Mouse (Mus musculus): Measurements from ENCODE around the gene Msi2. TPM values are rescaled to one million over a fixed set of nuclear protein-coding genes. Genes with fewer than 3 reads are reported as not detected.

Gene Msi2
- polyA plus RNA-seq, 1 experiment, result 14.2 TPM

DNA sequence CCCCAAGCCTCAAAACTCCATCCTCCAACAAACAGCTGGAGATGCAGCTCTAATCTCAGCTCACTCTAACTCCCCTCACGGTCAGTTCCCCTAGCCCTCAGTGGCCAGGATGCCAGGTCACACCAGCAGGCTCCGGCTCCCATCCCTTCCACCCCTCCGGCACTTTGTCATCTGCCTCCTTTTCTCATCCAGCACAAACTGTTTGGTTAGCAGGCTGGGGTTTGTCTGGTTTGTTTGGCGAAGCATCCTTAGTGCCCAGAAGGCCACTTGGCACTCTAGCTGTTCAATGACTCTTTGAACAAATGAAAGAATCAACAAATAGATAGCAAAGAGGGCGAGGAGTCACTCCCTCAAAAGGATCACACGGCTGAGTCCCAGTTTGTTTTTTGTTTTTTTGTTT lies 194.8 kb downstream of the Msi2 start:
- no peak overlapping the region for H3K27ac ChIP-seq (ENCODE audit: insufficient read depth, low read length)
- DNase-seq (ENCODE audit: low read depth in 1 of 2, low spot score in 2 of 2), result no peak
- no peak for TF ChIP-seq POLR2A (IDR thresholded peaks at IDR 0.05; ENCODE audit: low read depth, low read length)
- no peak for TF ChIP-seq CTCF (IDR thresholded peaks at IDR 0.05; ENCODE audit: extremely low read depth, insufficient read depth, insufficient read length, insufficient replicate concordance)
- no peak overlapping the region for H3K4me3 ChIP-seq (ENCODE audit: extremely low read depth, insufficient read depth, insufficient read length)
- 84% methylated on average over 6 of the region's 6 CpGs for WGBS
- H3K36me3 ChIP-seq (ENCODE audit: control insufficient read depth, insufficient read depth, low read length), result no peaks in the 10 kb centered on the region
- no peaks in the 10 kb centered on the region for H3K27me3 ChIP-seq (ENCODE audit: control insufficient read depth, insufficient read depth, low read length)
- peaks cover 31% of the 10 kb centered on the region for H3K4me1 ChIP-seq (ENCODE audit: control insufficient read depth, insufficient read depth, insufficient read length)

DNA sequence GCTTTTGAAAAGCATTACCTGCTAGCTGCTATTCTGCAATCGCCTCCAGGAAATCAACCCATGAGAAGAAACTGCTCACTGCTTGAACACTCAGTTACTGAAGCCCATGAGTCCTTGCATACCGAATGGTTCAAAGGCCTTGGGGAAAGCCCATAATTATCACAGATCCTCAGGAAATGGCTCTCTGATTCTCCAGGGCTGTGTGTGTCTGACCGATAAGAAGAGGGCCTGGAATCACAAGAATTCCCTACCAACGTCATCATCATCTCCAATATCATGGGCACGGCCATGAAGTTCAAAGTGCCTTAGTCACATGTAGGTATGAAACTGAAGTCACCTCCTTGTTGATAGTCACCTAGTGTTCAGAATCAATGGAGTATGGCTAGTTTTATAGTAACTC lies 196.2 kb downstream of the Msi2 start:
- TF ChIP-seq POLR2A (IDR thresholded peaks at IDR 0.05; ENCODE audit: low read depth, low read length) (no peak), CTCF (IDR thresholded peaks at IDR 0.05; ENCODE audit: extremely low read depth, insufficient read depth, insufficient read length, insufficient replicate concordance) (no peak)
- no peaks in the 10 kb centered on the region for H3K27me3 ChIP-seq (ENCODE audit: control insufficient read depth, insufficient read depth, low read length)
- no peak for DNase-seq (ENCODE audit: low read depth in 1 of 2, low spot score in 2 of 2)

DNA sequence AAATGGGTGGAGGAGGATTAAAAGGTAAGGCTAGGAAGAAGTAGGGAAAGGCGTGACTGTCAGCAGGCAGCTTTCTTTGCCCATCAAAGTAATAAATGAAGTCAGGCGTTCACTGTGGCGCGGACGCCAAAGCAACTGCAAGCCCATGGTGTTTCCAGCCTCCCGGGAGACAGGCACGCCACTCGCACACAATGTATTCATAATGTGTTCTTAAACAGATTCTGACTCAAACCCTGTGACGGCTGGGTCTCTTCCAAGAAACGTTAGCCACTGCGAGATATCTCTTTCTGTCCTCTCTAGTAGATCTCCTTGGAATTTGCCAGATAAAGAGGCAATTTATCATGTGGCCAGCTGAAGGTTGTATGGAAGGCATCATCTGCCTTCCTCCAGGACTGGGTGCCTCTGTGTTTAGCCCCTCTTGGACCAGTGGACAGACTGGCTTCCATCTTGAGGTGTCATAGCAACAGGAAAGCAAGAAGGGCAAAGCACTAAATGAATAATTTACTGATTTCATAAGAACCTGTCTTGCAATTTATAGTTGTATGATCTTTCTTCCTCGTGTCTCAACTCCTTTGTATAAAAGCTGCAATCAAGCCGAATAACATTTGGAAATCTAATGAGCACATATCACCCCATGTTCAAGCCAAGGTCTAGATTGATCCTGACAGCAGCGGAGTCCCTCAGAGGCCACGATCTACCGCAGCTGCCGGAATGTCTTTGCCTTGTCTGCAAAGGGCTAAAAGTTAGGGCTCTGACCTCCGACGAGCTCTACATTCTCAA lies 197.2 kb downstream of the Msi2 start:
- WGBS, result 87% methylated on average over 19 of the region's 19 CpGs
- TF ChIP-seq CTCF (IDR thresholded peaks at IDR 0.05; ENCODE audit: extremely low read depth, insufficient read depth, insufficient read length, insufficient replicate concordance) (no peak), POLR2A (IDR thresholded peaks at IDR 0.05; ENCODE audit: low read depth, low read length) (no peak)
- Histone ChIP-seq H3K4me3 (ENCODE audit: extremely low read depth, insufficient read depth, insufficient read length) (no peak overlapping the region), H3K4me1 (ENCODE audit: control insufficient read depth, insufficient read depth, insufficient read length) (peaks cover 15% of the 10 kb centered on the region), H3K27me3 (ENCODE audit: control insufficient read depth, insufficient read depth, low read length) (no peaks in the 10 kb centered on the region), H3K27ac (ENCODE audit: insufficient read depth, low read length) (no peak overlapping the region), H3K36me3 (ENCODE audit: control insufficient read depth, insufficient read depth, low read length) (no peaks in the 10 kb centered on the region)
- no peak for DNase-seq (ENCODE audit: low read depth in 1 of 2, low spot score in 2 of 2)

More for the DNA sequence above, 196.2 kb downstream of the Msi2 start:
- 83% methylated on average over 5 of the region's 5 CpGs for WGBS
- no peaks in the 10 kb centered on the region for H3K36me3 ChIP-seq (ENCODE audit: control insufficient read depth, insufficient read depth, low read length)
- H3K27ac ChIP-seq (ENCODE audit: insufficient read depth, low read length), result no peak overlapping the region
- peaks cover 17% of the 10 kb centered on the region for H3K4me1 ChIP-seq (ENCODE audit: control insufficient read depth, insufficient read depth, insufficient read length)
- no peak overlapping the region for H3K4me3 ChIP-seq (ENCODE audit: extremely low read depth, insufficient read depth, insufficient read length)

DNA sequence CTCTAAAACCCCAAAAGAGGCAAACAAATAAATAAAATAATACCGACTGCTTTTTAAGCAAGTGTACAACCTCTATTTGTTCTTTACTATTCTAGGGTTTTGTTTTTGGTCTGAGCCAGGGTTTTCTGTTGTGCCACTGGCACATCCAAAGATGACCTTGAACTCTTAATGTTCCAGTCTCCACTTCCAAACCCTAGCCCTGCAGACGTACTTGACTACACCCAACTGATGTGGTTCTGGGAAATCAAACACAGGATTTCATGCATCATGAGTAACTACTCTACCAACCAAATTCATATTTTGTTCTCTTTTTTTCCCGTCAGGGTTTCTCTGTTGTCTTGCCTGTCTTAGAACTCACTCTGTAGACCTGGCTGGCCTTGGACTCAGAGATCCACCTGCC lies 200.0 kb downstream of the Msi2 start:
- DNase-seq (ENCODE audit: low read depth in 1 of 2, low spot score in 2 of 2), result no peak
- Histone ChIP-seq H3K36me3 (ENCODE audit: control insufficient read depth, insufficient read depth, low read length) (peaks cover 2% of the 10 kb centered on the region; the same call in 1 of the 2 replicates), H3K4me1 (ENCODE audit: control insufficient read depth, insufficient read depth, insufficient read length) (peaks cover 6% of the 10 kb centered on the region), H3K27me3 (ENCODE audit: control insufficient read depth, insufficient read depth, low read length) (no peaks in the 10 kb centered on the region), H3K4me3 (ENCODE audit: extremely low read depth, insufficient read depth, insufficient read length) (no peak overlapping the region), H3K27ac (ENCODE audit: insufficient read depth, low read length) (no peak overlapping the region)
- WGBS, result 76% methylated on average over 3 of the region's 3 CpGs
- no peak for TF ChIP-seq CTCF (IDR thresholded peaks at IDR 0.05; ENCODE audit: extremely low read depth, insufficient read depth, insufficient read length, insufficient replicate concordance)
- no peak for TF ChIP-seq POLR2A (IDR thresholded peaks at IDR 0.05; ENCODE audit: low read depth, low read length)

DNA sequence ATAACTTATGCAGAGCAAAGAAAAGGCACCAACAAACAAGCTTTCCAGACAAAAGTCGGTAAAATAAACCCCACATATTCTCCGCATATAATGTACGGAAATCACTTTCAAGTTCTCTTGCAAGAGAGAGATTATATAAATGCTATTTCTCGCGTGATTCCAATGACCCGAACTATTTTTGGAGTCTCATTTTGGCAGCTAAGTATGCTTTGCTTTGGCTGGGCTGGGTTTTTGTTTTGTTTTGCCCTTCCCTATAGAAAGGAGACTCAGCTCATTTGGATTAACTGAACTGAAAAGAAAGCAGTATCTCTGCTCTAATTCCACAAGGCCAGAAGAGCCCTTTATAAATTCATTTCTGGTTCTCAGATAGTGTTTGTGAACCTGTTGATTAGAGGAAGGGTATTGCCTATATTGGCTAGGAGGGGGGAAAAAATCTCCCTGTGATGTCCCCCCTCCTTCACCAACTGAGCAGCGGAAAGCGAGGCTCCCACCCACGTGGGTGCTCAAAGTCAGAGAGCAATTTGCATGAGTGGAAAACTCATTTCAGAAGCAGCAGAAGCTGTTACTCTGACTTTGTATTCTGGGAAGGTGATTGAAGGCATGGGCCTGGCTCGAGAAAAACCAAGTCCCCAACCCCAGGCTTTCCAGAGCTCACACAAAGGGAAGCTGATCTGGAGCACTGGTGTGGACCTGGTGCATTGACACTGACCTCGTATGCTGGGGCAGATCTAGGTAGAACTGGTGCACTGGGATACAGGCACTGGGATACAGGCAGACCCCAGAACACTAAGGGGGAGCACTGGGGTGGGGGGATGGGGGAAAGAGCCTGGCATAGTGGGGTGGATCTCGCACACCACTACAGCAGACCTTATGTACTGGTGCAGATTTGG lies 201.5 kb downstream of the Msi2 start:
- Histone ChIP-seq H3K4me3 (ENCODE audit: extremely low read depth, insufficient read depth, insufficient read length) (no peak overlapping the region), H3K27ac (ENCODE audit: insufficient read depth, low read length) (no peak overlapping the region), H3K4me1 (ENCODE audit: control insufficient read depth, insufficient read depth, insufficient read length) (peaks cover 6% of the 10 kb centered on the region), H3K27me3 (ENCODE audit: control insufficient read depth, insufficient read depth, low read length) (no peaks in the 10 kb centered on the region), H3K36me3 (ENCODE audit: control insufficient read depth, insufficient read depth, low read length) (peaks cover 2% of the 10 kb centered on the region; the same call in 1 of the 2 replicates)
- TF ChIP-seq CTCF (IDR thresholded peaks at IDR 0.05; ENCODE audit: extremely low read depth, insufficient read depth, insufficient read length, insufficient replicate concordance) (no peak), POLR2A (IDR thresholded peaks at IDR 0.05; ENCODE audit: low read depth, low read length) (no peak)
- 79% methylated on average over 12 of the region's 12 CpGs for WGBS
- no peak for DNase-seq (ENCODE audit: low read depth in 1 of 2, low spot score in 2 of 2)

DNA sequence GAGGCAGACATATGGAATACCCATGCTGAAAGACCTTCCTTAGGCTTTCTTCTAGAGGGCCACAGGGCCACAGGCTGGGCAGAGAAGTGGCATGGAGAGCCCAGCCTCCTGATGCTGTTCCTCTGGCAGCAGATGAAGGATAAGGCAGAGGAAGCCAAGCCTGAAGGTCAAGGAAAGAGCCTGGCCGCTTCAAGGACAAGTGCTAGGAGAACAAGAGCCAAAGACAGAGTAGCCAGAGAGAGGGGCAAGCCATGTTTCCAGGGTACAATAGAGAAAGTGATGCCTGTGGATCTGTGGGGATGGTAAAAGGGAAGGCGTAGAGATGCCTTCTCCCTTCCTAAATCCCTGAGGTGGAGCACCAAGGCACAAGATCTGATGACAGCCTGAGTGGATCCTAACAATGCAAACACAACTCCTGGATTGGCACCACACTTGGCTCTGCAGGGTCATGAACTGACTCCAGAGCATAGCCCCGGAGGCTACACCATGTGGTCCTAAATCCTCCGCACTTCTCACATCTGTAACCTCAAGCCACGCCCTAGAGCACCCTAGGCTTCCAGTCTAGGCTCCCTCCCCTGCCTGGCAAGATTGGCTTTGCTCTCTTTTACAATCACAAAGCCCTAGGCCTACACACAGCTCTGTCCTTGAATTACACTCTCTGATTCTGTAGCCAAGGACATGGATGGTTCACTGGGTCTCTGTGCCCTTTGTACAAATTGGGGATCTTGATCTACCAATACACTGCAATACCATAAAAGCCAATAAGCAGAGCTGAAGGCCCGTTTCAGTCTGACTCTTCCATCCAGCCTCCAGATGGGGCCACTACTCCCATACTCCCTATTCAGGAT lies 202.4 kb downstream of the Msi2 start:
- Histone ChIP-seq H3K27ac (ENCODE audit: insufficient read depth, low read length) (no peak overlapping the region), H3K27me3 (ENCODE audit: control insufficient read depth, insufficient read depth, low read length) (no peaks in the 10 kb centered on the region), H3K4me3 (ENCODE audit: extremely low read depth, insufficient read depth, insufficient read length) (no peak overlapping the region), H3K4me1 (ENCODE audit: control insufficient read depth, insufficient read depth, insufficient read length) (peaks cover 6% of the 10 kb centered on the region; the same call in 1 of the 2 replicates), H3K36me3 (ENCODE audit: control insufficient read depth, insufficient read depth, low read length) (peaks cover 2% of the 10 kb centered on the region; the same call in 1 of the 2 replicates)
- WGBS, result 64% methylated on average over 6 of the region's 6 CpGs
- no peak for DNase-seq (ENCODE audit: low read depth in 1 of 2, low spot score in 2 of 2)
- TF ChIP-seq CTCF (IDR thresholded peaks at IDR 0.05; ENCODE audit: extremely low read depth, insufficient read depth, insufficient read length, insufficient replicate concordance), result no peak
- TF ChIP-seq POLR2A (IDR thresholded peaks at IDR 0.05; ENCODE audit: low read depth, low read length), result no peak
